Mouse (Mus musculus) gastrocnemius, postnatal 4 days (tissue): Measurements from ENCODE around the gene Gm31571. TPM values are rescaled to one million over a fixed set of nuclear protein-coding genes. Genes with fewer than 3 reads are reported as not detected.
"Not testable (repeated sequence)": the region's sequence is repeated elsewhere in the genome, so short reads cannot be mapped to it uniquely, and the experiment has no call there.

ENCODE experiments used
- DNase-seq, 2 experiments: peaks; one replicate each; pipeline ENCODE4 v3.0.0; 2021 to 2022; ENCODE audit warnings: low spot score in 2 of 2, mixed read lengths in 2 of 2
- long read RNA-seq, 2 experiments: library from polyadenylated mRNA; stranded (forward); transcript quantifications; one replicate each; pipeline ENCODE4 v2.0.0; 2021
- total RNA-seq, 2 experiments: library from RNA; stranded (reverse); gene quantifications; 2 replicates each; pipeline ENCODE4 v1.2.3; 2021

Gm31571 gene
- total RNA-seq, result not detected
- long read RNA-seq, experiment 1, result 0 reads
- long read RNA-seq, experiment 2, result 0 reads

DNA sequence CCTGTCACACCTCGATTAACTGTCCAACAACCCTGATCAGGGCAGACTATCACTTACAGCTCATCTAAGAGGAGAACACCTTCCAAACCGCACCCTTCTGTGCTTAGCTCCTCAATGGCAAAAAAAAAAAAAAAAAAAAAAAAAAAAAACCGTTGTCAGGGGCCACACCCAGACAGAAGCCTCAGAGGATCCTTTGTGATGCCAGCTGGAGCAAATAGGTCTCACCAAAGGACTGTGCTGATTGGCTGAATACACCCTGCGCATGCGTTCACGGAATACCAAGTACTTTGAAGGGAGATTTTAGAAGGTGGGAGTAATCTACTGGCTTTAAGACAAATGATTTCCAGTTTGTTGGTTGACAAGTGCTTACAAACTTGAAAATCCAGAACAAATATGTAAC is at the start of gene Gm31571:
Gm31571 (minus strand) TSS at position 101 of the 400 bp plus-strand sequence.
- not testable (repeated sequence) for DNase-seq
